Mouse (Mus musculus) heart, postnatal 0 days (tissue): ENCODE results near the gene Nr3c2.

Experiments used
- CTCF ChIP-seq: IDR thresholded peaks from 2 replicates; pipeline ENCODE4 v1.5.1; 2016; ENCODE audit warnings: antibody characterized with exemption, control low read depth, low read depth
- EP300 ChIP-seq: IDR thresholded peaks from 2 replicates; pipeline ENCODE4 v1.6.1; 2016; ENCODE audit warnings: antibody characterized with exemption, low read depth

GRCm38 (mm10) chr8:76859709-76860108 is 39.5 kb upstream of the Nr3c2 start:
- TF ChIP-seq CTCF (no peak), EP300 (no peak)
